Mouse (Mus musculus): ENCODE data around the gene Gstm4. TPM values are rescaled to one million over a fixed set of nuclear protein-coding genes. Genes with fewer than 3 reads are reported as not detected.

The Gstm4 gene
- total and polyA plus RNA-seq, 3 experiments, result 2.9 to 19.1 (median 7.0) TPM

DNA sequence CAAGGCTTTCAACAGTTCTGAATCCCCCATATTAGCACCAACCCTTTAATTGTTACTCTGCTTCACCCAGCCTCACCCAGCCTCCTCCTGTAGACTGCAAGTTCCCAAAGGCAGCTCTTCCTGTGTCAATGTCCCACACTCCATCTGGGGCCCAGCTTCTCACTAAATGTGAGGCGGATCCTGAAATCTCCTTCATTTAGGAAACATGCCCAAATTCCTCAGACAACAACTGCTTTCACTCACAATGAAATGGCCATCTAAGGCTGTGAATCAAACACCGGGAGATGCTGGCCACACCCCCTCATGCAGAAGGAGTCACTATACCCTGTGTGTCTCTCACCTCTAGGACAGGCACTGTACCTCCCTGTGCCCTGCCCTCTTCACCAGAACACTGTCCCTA is 45.2 kb upstream of the Gstm4 start:
- dilution Hi-C loops (cut with MboI; ENCODE audit: extremely low pct_ligation_motif_present, extremely low pct_unique_long_range_greater_than_20kb, low sequenced_read_pairs) (no loop called here), in situ Hi-C loops (cut with MboI; ENCODE audit: low pct_ligation_motif_present, low pct_unique_long_range_greater_than_20kb, low sequenced_read_pairs) (no loop called here)
- peaks cover 0 to 13% of the 10 kb centered on the region in 2 experiments for H3K36me3 ChIP-seq (replicated peaks in 1 of 2; ENCODE audit: control insufficient read depth in 1 of 2, insufficient read depth in 1 of 2, low read length in 1 of 2)
- peaks cover 14% of the 10 kb centered on the region for H3K79me2 ChIP-seq (replicated peaks; ENCODE audit: control insufficient read depth, extremely low read depth, insufficient read depth, poor library complexity, severe bottlenecking)
- peaks cover 4 to 45% of the 10 kb centered on the region in 2 experiments for H3K4me1 ChIP-seq (ENCODE audit: control insufficient read depth in 1 of 2, insufficient read depth in 2 of 2)
- TF ChIP-seq MEF2A (IDR thresholded peaks at IDR 0.05; ENCODE audit: borderline replicate concordance, low read depth, low read length), result no peak
- TF ChIP-seq JUND (conservative IDR thresholded peaks at IDR 0.05; ENCODE audit: low read depth, low read length), result no peak
- TF ChIP-seq ZC3H11A (IDR thresholded peaks at IDR 0.05; ENCODE audit: low read depth, low read length), result no peak
- no peak for TF ChIP-seq ZMIZ1 (IDR thresholded peaks at IDR 0.05; ENCODE audit: low read depth, low read length)
- TF ChIP-seq E2F4 (IDR thresholded peaks at IDR 0.05; ENCODE audit: insufficient replicate concordance, low read depth, low read length), result no peak
- no peak for TF ChIP-seq SIN3A (IDR thresholded peaks at IDR 0.05; ENCODE audit: low read length)
- no peak for TF ChIP-seq PAX5 (IDR thresholded peaks at IDR 0.05; ENCODE audit: low read length)
- TF ChIP-seq POLR2AphosphoS2 (IDR thresholded peaks at IDR 0.05; ENCODE audit: low read depth, low read length), result no peak
- no peak overlapping the region for H3K4me3 ChIP-seq (replicated peaks in 1 of 3; ENCODE audit: low read depth in 2 of 3, low read length in 2 of 3, poor library complexity in 1 of 3)
- H3K9ac ChIP-seq (ENCODE audit: insufficient read depth, low read depth), result no peak overlapping the region
- no peak for DNase-seq (ENCODE audit: extremely low read depth)
- H3K9me3 ChIP-seq (replicated peaks; ENCODE audit: low read length), result no peaks in the 10 kb centered on the region
- no peak overlapping the region for H3K27ac ChIP-seq (ENCODE audit: insufficient read depth, low read depth)
- H3K27me3 ChIP-seq (replicated peaks), result no peaks in the 10 kb centered on the region
- H3K4me2 ChIP-seq (ENCODE audit: insufficient read depth, low read depth, poor library complexity, severe bottlenecking), result no peak overlapping the region

DNA sequence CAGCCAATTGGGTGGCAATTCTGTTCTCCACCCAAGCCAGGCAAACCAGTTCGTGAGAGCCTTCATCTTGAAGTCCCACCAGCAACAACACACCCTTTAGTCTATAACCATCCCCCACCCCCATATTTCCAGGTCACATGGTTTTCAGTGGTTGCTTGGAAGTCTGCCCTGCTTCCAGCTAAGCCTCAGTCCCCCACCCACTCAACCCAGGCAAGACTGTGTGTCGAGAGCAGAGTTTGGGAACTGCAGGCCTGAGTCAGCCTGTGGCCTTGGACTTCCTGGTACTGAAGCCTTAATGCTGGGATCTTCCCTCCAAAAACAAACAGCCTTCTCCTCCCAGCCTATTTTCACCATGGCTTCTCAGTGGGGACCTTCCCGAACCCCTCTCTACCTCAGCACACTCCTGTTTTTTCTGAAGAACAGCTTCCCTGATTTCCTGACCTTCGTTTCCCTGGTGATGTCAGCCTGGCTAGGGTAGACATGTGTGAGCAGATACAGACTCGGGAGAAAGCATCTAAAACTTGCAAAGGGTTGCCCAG is 44.2 kb upstream of the Gstm4 start:
- Histone ChIP-seq H3K27ac (ENCODE audit: insufficient read depth, low read depth) (no peak overlapping the region), H3K36me3 (replicated peaks in 1 of 2; ENCODE audit: control insufficient read depth in 1 of 2, insufficient read depth in 1 of 2, low read length in 1 of 2) (peaks cover 0 to 18% of the 10 kb centered on the region in 2 experiments), H3K9ac (ENCODE audit: insufficient read depth, low read depth) (no peak overlapping the region), H3K27me3 (replicated peaks) (no peaks in the 10 kb centered on the region), H3K4me1 (ENCODE audit: control insufficient read depth in 1 of 2, insufficient read depth in 2 of 2) (peaks cover 12 to 53% of the 10 kb centered on the region in 2 experiments), H3K9me3 (replicated peaks; ENCODE audit: low read length) (no peaks in the 10 kb centered on the region), H3K4me3 (replicated peaks in 1 of 3; ENCODE audit: low read depth in 2 of 3, low read length in 2 of 3, poor library complexity in 1 of 3) (no peak overlapping the region), H3K79me2 (replicated peaks; ENCODE audit: control insufficient read depth, extremely low read depth, insufficient read depth, poor library complexity, severe bottlenecking) (peaks cover 24% of the 10 kb centered on the region), H3K4me2 (ENCODE audit: insufficient read depth, low read depth, poor library complexity, severe bottlenecking) (no peak overlapping the region)
- dilution Hi-C loops (cut with MboI; ENCODE audit: extremely low pct_ligation_motif_present, extremely low pct_unique_long_range_greater_than_20kb, low sequenced_read_pairs), result no loop called here
- no peak for TF ChIP-seq MYC (IDR thresholded peaks at IDR 0.05; ENCODE audit: low read depth, low read length)
- TF ChIP-seq PAX5 (IDR thresholded peaks at IDR 0.05; ENCODE audit: low read length), result no peak
- TF ChIP-seq NELFE (IDR thresholded peaks at IDR 0.05; ENCODE audit: low read depth, low read length), result no peak
- TF ChIP-seq MXI1 (IDR thresholded peaks at IDR 0.05; ENCODE audit: low read depth, low read length), result no peak
- no peak for TF ChIP-seq CHD1 (IDR thresholded peaks at IDR 0.05; ENCODE audit: low read depth, low read length)
- TF ChIP-seq E2F4 (IDR thresholded peaks at IDR 0.05; ENCODE audit: insufficient replicate concordance, low read depth, low read length), result no peak
- TF ChIP-seq ZMIZ1 (IDR thresholded peaks at IDR 0.05; ENCODE audit: low read depth, low read length), result no peak
- TF ChIP-seq ZC3H11A (IDR thresholded peaks at IDR 0.05; ENCODE audit: low read depth, low read length), result no peak
- TF ChIP-seq ELF1 (IDR thresholded peaks at IDR 0.05; ENCODE audit: low read depth, low read length), result no peak
- no peak for TF ChIP-seq ZNF384 (IDR thresholded peaks at IDR 0.05; ENCODE audit: low read depth, low read length)
- TF ChIP-seq UBTF (IDR thresholded peaks at IDR 0.05; ENCODE audit: low read depth, low read length), result no peak
- TF ChIP-seq TCF12 (IDR thresholded peaks at IDR 0.05; ENCODE audit: low read depth, low read length), result no peak
- TF ChIP-seq CHD2 (IDR thresholded peaks at IDR 0.05; ENCODE audit: low read length), result no peak
- DNase-seq (ENCODE audit: extremely low read depth), result no peak
- in situ Hi-C loops (cut with MboI; ENCODE audit: low pct_ligation_motif_present, low pct_unique_long_range_greater_than_20kb, low sequenced_read_pairs), result no loop called here
